Mouse (Mus musculus) midbrain, embryonic 11.5 days (tissue): Measurements from ENCODE around the gene Cyp2f2. TPM values are rescaled to one million over a fixed set of nuclear protein-coding genes. Genes with fewer than 3 reads are reported as not detected.

Experiments
- ATAC-seq: fragments of 200-750 bp; cut with Nextera tagmentation; 2 replicates; pipeline ENCODE4 v1.8.0; 2017; ENCODE audit warnings: moderate TSS enrichment, moderate library complexity; ENCODE audit not compliant: low FRiP score
- DNase-seq: peaks from one replicate; pipeline ENCODE4 v3.0.0; 2015; ENCODE audit warnings: low spot score; ENCODE audit errors: missing footprints
- H3K27ac ChIP-seq: fragments of 300-500 bp; sonication (generic); 2 replicates; pipeline ENCODE4 v1.5.1; 2014; ENCODE audit warnings: low read depth, low read length
- H3K27me3 ChIP-seq: fragments of 300-500 bp; sonication (generic); 2 replicates; pipeline ENCODE4 v1.6.1; 2014; ENCODE audit warnings: mild to moderate bottlenecking, low read length, moderate library complexity, mixed read lengths; ENCODE audit not compliant: control insufficient read depth, insufficient read depth
- H3K36me3 ChIP-seq: fragments of 300-500 bp; sonication (generic); 2 replicates; pipeline ENCODE4 v1.6.1; 2014; ENCODE audit warnings: mild to moderate bottlenecking, low read length, moderate library complexity, mixed read lengths; ENCODE audit not compliant: control insufficient read depth, insufficient read depth
- H3K4me1 ChIP-seq: fragments of 300-500 bp; sonication (generic); 2 replicates; pipeline ENCODE4 v1.6.1; 2014; ENCODE audit warnings: low read length; ENCODE audit not compliant: control insufficient read depth, insufficient read depth
- H3K4me2 ChIP-seq: fragments of 300-500 bp; sonication (generic); 2 replicates; pipeline ENCODE4 v1.6.1; 2014; ENCODE audit warnings: mild to moderate bottlenecking, moderate library complexity
- H3K4me3 ChIP-seq: fragments of 300-500 bp; sonication (generic); 2 replicates; pipeline ENCODE4 v1.5.1; 2014; ENCODE audit warnings: low read depth, low read length
- H3K9ac ChIP-seq: fragments of 300-500 bp; sonication (generic); 2 replicates; pipeline ENCODE4 v1.6.1; 2014; ENCODE audit warnings: low read length
- H3K9me3 ChIP-seq: fragments of 300-500 bp; sonication (generic); 2 replicates; pipeline ENCODE4 v1.6.1; 2016; ENCODE audit warnings: low read length; ENCODE audit not compliant: control insufficient read depth
- WGBS: fragments of 180-500 bp; shearing (Covaris S2); extraction: QIAGEN DNeasy Blood & Tissue Kit; methylation state at CpG from one replicate; pipeline ENCODE4 v1.1.7; 2014; 5-methylcytosine and 5-hydroxymethylcytosine counted together
- polyA plus RNA-seq: library from polyadenylated mRNA; unstranded; fragments of >200 nt; fragmentation: Nextera tagmentation; extraction: Ambion mirVana; gene quantifications from 2 replicates; pipeline ENCODE4 v1.2.1, GENCODE M21; 2014

Gene Cyp2f2
- polyA plus RNA-seq, 1 experiment from 2014 or later: not detected

DNA sequence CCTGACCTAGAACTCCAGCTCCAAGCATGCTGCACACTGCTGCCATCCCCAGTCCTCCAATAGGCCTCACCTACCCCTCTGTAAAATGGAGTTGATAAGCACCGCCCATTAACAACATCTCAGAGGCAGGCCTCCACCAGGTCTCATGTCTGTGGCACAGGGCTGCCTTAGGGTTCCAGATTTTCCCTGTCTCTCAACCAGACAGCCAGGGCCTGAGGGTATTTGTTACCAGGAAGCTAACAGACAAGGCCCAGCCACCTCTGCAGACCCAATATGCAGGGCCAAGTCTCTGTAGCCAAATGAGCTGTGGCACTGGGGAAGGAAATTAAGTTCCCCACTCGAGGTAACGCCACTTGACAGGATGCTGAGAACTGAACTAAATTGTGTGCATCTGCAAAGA is 41.2 kb downstream of the Cyp2f2 start:
- no peak overlapping the region for H3K4me2 ChIP-seq
- ATAC-seq: no peak

DNA sequence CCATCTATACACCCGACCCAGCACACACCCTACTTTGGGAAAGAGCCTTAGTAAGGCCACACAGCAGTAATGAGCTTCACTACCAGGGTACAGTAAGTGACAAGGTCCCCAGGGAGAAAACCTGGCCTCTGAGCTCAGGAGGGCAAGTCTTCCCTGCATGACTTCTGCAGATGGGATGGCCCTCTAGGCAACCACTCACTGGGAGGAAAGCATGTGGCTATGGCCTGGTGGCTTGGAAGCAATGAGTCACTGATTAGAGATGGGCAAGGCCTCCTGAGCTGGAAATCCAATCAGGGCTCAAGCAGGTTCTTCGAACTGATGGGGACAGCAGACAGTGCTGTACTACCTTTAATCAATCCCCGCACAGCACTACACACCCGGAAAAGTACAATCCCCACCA is 42.0 kb downstream of the Cyp2f2 start:
- WGBS: 90% methylated on average over 4 of the region's 4 CpGs
- peaks cover 33% of the 10 kb centered on the region for H3K4me1 ChIP-seq

More for the DNA sequence above, 41.2 kb downstream of the Cyp2f2 start:
- H3K4me1 ChIP-seq: peaks cover 33% of the 10 kb centered on the region
- DNase-seq: no peak
- 94% methylated on average over 3 of the region's 3 CpGs for WGBS
- H3K9ac ChIP-seq: no peak overlapping the region
- no peaks in the 10 kb centered on the region for H3K9me3 ChIP-seq
- H3K27me3 ChIP-seq: no peaks in the 10 kb centered on the region
- no peak overlapping the region for H3K27ac ChIP-seq
- peaks cover 17% of the 10 kb centered on the region for H3K36me3 ChIP-seq
- H3K4me3 ChIP-seq: no peak overlapping the region

DNA sequence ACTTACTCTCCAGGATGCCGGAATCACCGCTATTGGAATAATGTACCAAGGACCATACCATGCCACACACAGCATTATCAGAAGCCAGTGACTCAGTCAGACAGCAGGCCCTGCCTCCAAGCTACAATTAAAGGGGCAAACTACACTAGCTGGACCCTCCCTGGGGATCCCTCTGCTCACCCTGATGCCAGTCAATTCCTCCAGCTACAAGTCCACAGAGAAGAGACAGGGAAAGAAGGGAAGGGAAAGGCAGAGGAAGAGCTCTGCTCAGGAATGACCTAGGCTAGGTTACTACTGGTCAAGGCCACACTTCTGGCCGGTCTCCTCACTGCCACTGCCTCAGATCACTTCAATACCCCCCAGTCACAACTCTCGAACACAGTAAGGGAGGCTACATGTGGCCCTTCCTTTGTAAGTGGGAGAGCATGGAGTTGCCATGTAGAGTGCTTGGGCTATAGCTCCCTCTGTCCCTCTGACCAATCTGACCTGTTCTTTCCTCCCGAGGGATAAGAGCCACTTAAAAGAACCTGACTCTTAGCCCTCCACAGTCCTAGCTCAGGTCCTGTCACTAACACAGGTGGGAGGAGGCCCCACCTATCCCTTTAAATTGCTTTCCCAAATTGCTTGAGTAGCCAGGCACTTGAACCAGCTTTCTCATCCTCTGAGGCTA is 43.2 kb downstream of the Cyp2f2 start:
- ATAC-seq: no peak

More for the DNA sequence above, 42.0 kb downstream of the Cyp2f2 start:
- Histone ChIP-seq H3K27ac (no peak overlapping the region), H3K36me3 (peaks cover 17% of the 10 kb centered on the region), H3K27me3 (no peaks in the 10 kb centered on the region), H3K4me2 (no peak overlapping the region), H3K9ac (peak overlapping the region; percentile 12; the same call in 1 of the 2 replicates), H3K9me3 (no peaks in the 10 kb centered on the region), H3K4me3 (no peak overlapping the region)
- DNase-seq (no peak), ATAC-seq (no peak)

DNA sequence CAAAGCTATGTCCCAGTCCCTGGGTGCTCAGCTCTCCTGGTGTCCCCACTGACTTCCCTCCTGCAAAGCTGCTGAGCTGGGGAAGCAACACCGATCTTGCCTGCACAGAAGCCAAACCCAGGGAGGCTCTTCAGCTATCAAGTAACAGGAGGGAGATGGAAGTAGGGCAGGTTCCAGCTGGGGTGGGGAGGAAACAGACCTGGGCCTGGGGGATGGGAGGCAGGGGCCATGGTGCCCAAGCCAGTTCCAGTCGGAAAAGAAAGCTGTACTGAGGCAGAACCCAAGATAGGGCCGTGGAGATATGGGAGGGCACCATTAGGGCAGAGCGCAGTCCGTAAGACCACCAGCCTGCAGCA is 43.7 kb downstream of the Cyp2f2 start:
- no peaks in the 10 kb centered on the region for H3K27me3 ChIP-seq
- WGBS: 90% methylated on average over 5 of the region's 5 CpGs
- H3K4me2 ChIP-seq: peak overlapping the region; percentile 6
- H3K4me3 ChIP-seq: no peak overlapping the region
- H3K27ac ChIP-seq: no peak overlapping the region
- ATAC-seq (no peak), DNase-seq (no peak)
- H3K4me1 ChIP-seq: peaks cover 38% of the 10 kb centered on the region
- no peaks in the 10 kb centered on the region for H3K9me3 ChIP-seq
- peaks cover 14% of the 10 kb centered on the region for H3K36me3 ChIP-seq
- peak overlapping the region; percentile 36; the same call in 1 of the 2 replicates for H3K9ac ChIP-seq

More for the DNA sequence above, 43.2 kb downstream of the Cyp2f2 start:
- Histone ChIP-seq H3K4me2 (no peak overlapping the region), H3K9ac (peak overlapping the region; percentile 16; the same call in 1 of the 2 replicates), H3K36me3 (peaks cover 17% of the 10 kb centered on the region), H3K27me3 (no peaks in the 10 kb centered on the region), H3K27ac (no peak overlapping the region), H3K4me3 (peak overlapping the region; percentile 3; the same call in 1 of the 2 replicates), H3K4me1 (peaks cover 38% of the 10 kb centered on the region), H3K9me3 (no peaks in the 10 kb centered on the region)
- WGBS: 95% methylated on average over 5 of the region's 5 CpGs
- DNase-seq: peak; percentile 33

- peaks cover 38% of the 10 kb centered on the region for H3K4me1 ChIP-seq
- peak; percentile 68 for DNase-seq
- ATAC-seq: no peak
- 86% methylated on average over 33 of the region's 33 CpGs for WGBS
- peak overlapping the region; percentile 79; the same call in 1 of the 2 replicates for H3K4me2 ChIP-seq
- H3K36me3 ChIP-seq: peaks cover 8% of the 10 kb centered on the region
- peak overlapping the region; percentile 78 for H3K4me3 ChIP-seq
- H3K27ac ChIP-seq: no peak overlapping the region
- peak overlapping the region; percentile 86 for H3K9ac ChIP-seq
- no peaks in the 10 kb centered on the region for H3K27me3 ChIP-seq
- no peaks in the 10 kb centered on the region for H3K9me3 ChIP-seq
These were observed 44.6 kb downstream of the Cyp2f2 start for GRCm38 (mm10) chr7:27164112-27164947.

DNA sequence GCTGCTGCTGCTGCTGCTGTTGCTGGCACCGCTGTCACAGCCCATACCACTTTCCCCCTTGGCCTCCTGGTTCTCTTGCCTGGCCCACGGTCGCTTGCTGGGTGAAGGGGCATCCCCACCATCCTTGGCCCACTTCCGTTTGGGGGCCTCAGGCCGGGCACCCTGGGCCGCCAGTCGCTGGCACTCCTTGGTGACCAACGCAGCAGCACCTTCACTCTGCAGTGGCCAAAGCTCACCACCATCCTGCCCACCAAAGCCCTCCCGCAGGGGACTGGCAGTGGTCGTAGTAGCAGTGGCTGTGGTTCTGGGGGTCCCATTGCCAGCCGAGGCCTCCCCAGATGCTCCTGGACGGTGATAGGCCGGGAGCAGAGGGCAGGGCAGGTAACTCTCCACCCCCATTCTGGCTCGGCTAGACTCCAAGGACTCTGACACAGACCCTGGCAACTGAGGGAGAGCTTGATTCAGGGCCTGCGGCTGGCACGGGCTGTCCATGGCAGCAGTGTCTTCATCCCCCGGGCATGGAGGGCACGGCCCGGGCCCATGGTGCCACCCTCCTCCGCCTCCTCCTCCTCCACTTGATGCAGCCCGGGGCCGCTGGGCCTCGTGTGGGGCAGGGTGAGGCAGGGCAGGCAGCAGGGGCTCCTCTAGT is 45.4 kb downstream of the Cyp2f2 start:
- peaks cover 5% of the 10 kb centered on the region; the same call in 1 of the 2 replicates for H3K36me3 ChIP-seq
- no peak for ATAC-seq
- WGBS: 85% methylated on average over 22 of the region's 23 CpGs
- no peaks in the 10 kb centered on the region for H3K27me3 ChIP-seq
- H3K27ac ChIP-seq: no peak overlapping the region
- H3K4me2 ChIP-seq: peak overlapping the region; percentile 79
- H3K4me1 ChIP-seq: peaks cover 38% of the 10 kb centered on the region
- peak overlapping the region; percentile 86 for H3K9ac ChIP-seq
- H3K9me3 ChIP-seq: no peaks in the 10 kb centered on the region
- peak overlapping the region; percentile 78 for H3K4me3 ChIP-seq
- DNase-seq: peak; percentile 79

DNA sequence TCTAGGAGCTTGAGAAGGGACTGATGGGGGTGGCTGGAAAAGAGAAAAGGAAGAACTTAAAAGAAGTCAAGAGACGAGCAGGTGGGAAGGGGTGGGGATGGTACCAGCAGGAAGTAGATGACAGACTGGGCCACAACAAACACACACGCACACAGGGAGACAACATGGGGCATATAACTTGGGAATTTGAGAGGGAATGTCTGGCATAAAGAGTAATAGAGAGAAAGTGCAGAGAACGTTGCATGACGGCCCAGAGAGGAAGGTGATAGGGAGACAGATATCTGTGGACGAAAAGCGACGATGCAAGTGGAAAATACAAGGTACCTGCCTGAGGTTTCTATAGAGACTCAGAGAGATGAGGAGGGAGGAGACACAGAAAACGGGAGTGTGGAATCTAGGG is 46.0 kb downstream of the Cyp2f2 start:
- Histone ChIP-seq H3K9ac (peak overlapping the region; percentile 86), H3K4me2 (peak overlapping the region; percentile 79), H3K36me3 (peaks cover 5% of the 10 kb centered on the region; the same call in 1 of the 2 replicates), H3K27ac (peak overlapping the region; percentile 97), H3K4me3 (peak overlapping the region; percentile 78), H3K27me3 (no peaks in the 10 kb centered on the region), H3K4me1 (peaks cover 38% of the 10 kb centered on the region), H3K9me3 (no peaks in the 10 kb centered on the region)
- WGBS: 5% methylated on average over 8 of the region's 8 CpGs
- ATAC-seq (no peak), DNase-seq (no peak)

DNA sequence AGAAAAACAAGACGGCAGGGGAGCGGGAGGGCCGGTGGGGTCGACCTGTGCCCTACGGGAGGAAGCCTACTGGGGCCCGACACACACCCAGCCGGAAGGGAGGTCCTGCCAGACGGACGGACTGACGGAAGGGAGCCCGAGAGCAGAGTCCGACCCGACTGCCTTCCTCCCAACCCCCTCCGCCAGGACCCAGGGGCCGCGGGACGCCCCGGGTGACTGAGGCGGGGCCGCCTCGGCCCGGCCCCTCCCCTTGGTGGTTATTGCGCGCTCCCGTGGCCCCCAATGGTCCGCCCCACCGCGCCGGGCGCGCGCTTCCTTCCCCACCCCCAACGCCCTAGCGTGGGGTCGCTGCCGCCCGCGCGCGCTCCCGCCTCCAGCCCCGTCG is 46.5 kb downstream of the Cyp2f2 start:
- DNase-seq (peak; percentile 98), ATAC-seq (peak; percentile 85)
- Histone ChIP-seq H3K36me3 (peaks cover 5% of the 10 kb centered on the region; the same call in 1 of the 2 replicates), H3K4me1 (peaks cover 38% of the 10 kb centered on the region), H3K4me3 (peak overlapping the region; percentile 78), H3K9me3 (no peaks in the 10 kb centered on the region), H3K9ac (peak overlapping the region; percentile 86), H3K27me3 (no peaks in the 10 kb centered on the region), H3K27ac (peak overlapping the region; percentile 97), H3K4me2 (peak overlapping the region; percentile 79)
- WGBS: 1% methylated on average over 24 of the region's 43 CpGs
